Mouse (Mus musculus) testis, adult 2 months (tissue): ENCODE results near the gene Atp7b. TPM values are rescaled to one million over a fixed set of nuclear protein-coding genes. Genes with fewer than 3 reads are reported as not detected.

ENCODE experiments used
- H3K27ac ChIP-seq: fragments of 200-500 bp; 2 replicates; pipeline ENCODE4 v1.5.1; 2012; ENCODE audit warnings: low read depth, low read length; ENCODE audit not compliant: control insufficient read depth, insufficient read depth
- H3K27me3 ChIP-seq: fragments of 200-500 bp; 2 replicates; pipeline ENCODE4 v1.6.1; 2012; ENCODE audit warnings: mild to moderate bottlenecking, low read length, moderate library complexity; ENCODE audit not compliant: control insufficient read depth, insufficient read depth
- H3K36me3 ChIP-seq: fragments of 200-500 bp; 2 replicates; pipeline ENCODE4 v1.6.1; 2012; ENCODE audit warnings: mild to moderate bottlenecking, low read length; ENCODE audit not compliant: control insufficient read depth, insufficient read depth
- H3K4me1 ChIP-seq: fragments of 200-500 bp; 2 replicates; pipeline ENCODE4 v1.6.1; 2012; ENCODE audit warnings: low read length; ENCODE audit not compliant: control insufficient read depth, insufficient read depth
- H3K4me3 ChIP-seq: fragments of 200-500 bp; 2 replicates; pipeline ENCODE4 v1.5.1; 2012; ENCODE audit warnings: low read depth, mild to moderate bottlenecking, low read length, moderate library complexity, mixed read lengths; ENCODE audit not compliant: control insufficient read depth
- CTCF ChIP-seq: fragments of 200-500 bp; IDR thresholded peaks from 2 replicates; pipeline ENCODE4 v1.5.1; 2012; ENCODE audit warnings: low read depth, mild to moderate bottlenecking, inconsistent platforms, low read length, moderate library complexity; ENCODE audit not compliant: control insufficient read depth, insufficient read depth, insufficient replicate concordance
- POLR2A ChIP-seq: fragments of 200-500 bp; IDR thresholded peaks from 2 replicates; pipeline ENCODE4 v1.6.1; 2012; ENCODE audit warnings: low read depth, mild to moderate bottlenecking, inconsistent platforms, low read length, moderate library complexity; ENCODE audit not compliant: control insufficient read depth
- polyA plus RNA-seq: library from polyadenylated mRNA; depleted of rRNA; stranded (reverse); fragments of >200 nt; gene quantifications from 2 replicates; pipeline ENCODE4 v1.2.3, GENCODE M21; 2012

The Atp7b gene
- polyA plus RNA-seq, 1 experiment = 3.1 TPM

- no peak overlapping the region for H3K4me3 ChIP-seq
- no peak overlapping the region for H3K27ac ChIP-seq
- H3K36me3 ChIP-seq = no peaks in the 10 kb centered on the region
- H3K27me3 ChIP-seq = no peaks in the 10 kb centered on the region
- no peaks in the 10 kb centered on the region for H3K4me1 ChIP-seq
- TF ChIP-seq POLR2A (no peak), CTCF (no peak)
These were observed 17.6 kb downstream of the Atp7b start for GRCm38 (mm10) chr8:22042515-22042914.

GRCm38 (mm10) chr8:22040153-22040509 is 20.0 kb downstream of the Atp7b start:
- TF ChIP-seq CTCF = no peak
- no peak for TF ChIP-seq POLR2A
- Histone ChIP-seq H3K4me1 (no peaks in the 10 kb centered on the region), H3K36me3 (no peaks in the 10 kb centered on the region), H3K4me3 (no peak overlapping the region), H3K27ac (no peak overlapping the region), H3K27me3 (no peaks in the 10 kb centered on the region)

- Histone ChIP-seq H3K4me3 (no peak overlapping the region), H3K27ac (no peak overlapping the region), H3K27me3 (no peaks in the 10 kb centered on the region), H3K4me1 (no peaks in the 10 kb centered on the region), H3K36me3 (no peaks in the 10 kb centered on the region)
- no peak for TF ChIP-seq CTCF
- no peak for TF ChIP-seq POLR2A
These were observed 20.5 kb downstream of the Atp7b start for GRCm38 (mm10) chr8:22039468-22040152.

- Histone ChIP-seq H3K4me1 (no peaks in the 10 kb centered on the region), H3K4me3 (no peak overlapping the region), H3K36me3 (no peaks in the 10 kb centered on the region), H3K27ac (no peak overlapping the region), H3K27me3 (no peaks in the 10 kb centered on the region)
- no peak for TF ChIP-seq CTCF
- TF ChIP-seq POLR2A = no peak
These were observed 23.1 kb downstream of the Atp7b start for GRCm38 (mm10) chr8:22037022-22037421.

DNA sequence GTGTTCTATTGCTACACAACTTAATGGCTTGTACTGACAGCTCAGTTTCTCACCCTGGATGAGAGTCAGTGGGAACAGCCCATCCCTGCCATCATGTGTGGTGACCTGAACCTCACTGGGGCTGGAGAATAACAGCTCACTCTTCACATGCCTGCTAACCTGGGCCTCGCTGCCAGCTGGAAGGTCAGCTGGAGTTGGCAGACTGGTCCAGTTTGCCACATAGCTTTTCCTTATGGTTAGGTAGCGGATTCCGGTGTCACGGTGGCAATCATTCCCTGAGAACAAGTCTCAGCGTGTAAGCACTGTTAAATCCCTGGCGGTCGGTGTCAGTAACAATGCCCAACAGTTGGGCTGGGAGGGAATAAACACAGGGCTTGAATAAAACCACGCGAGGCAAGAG is 24.0 kb downstream of the Atp7b start:
- Histone ChIP-seq H3K36me3 (no peaks in the 10 kb centered on the region), H3K27ac (no peak overlapping the region), H3K4me3 (no peak overlapping the region), H3K4me1 (no peaks in the 10 kb centered on the region), H3K27me3 (no peaks in the 10 kb centered on the region)
- TF ChIP-seq CTCF = no peak
- TF ChIP-seq POLR2A = no peak

DNA sequence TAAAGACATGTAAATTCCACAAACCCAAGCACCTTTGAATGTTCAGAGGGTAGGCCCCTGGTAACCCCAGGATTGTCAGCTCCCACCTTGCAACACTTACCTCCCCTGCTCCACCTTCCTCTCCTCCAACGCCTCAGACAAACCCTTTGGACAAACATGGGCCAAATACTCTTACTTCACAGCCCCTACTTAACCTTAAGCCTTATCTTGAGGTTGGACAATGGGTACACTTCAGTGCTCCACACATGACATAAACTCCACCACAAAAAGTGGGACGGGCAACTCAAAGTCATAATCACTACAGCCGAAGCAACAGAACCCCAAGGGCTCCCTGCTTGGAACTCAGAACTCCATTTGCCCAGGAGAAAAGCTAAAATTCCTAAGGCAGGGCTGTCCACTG is 29.1 kb downstream of the Atp7b start:
- no peaks in the 10 kb centered on the region for H3K4me1 ChIP-seq
- H3K27ac ChIP-seq = no peak overlapping the region
- no peaks in the 10 kb centered on the region for H3K27me3 ChIP-seq
- no peaks in the 10 kb centered on the region for H3K36me3 ChIP-seq
- TF ChIP-seq POLR2A = no peak
- no peak for TF ChIP-seq CTCF
- no peak overlapping the region for H3K4me3 ChIP-seq

- Histone ChIP-seq H3K36me3 (no peaks in the 10 kb centered on the region), H3K4me1 (no peaks in the 10 kb centered on the region)
These were observed 31.1 kb downstream of the Atp7b start for GRCm38 (mm10) chr8:22028973-22029372.

More at GRCm38 (mm10) chr8:22028973-22029372, 31.1 kb downstream of the Atp7b start:
- Histone ChIP-seq H3K27me3 (no peaks in the 10 kb centered on the region), H3K4me3 (no peak overlapping the region), H3K27ac (no peak overlapping the region)
- TF ChIP-seq POLR2A (no peak), CTCF (peak; percentile 15; the same call in 1 of the 2 replicates)
